Mouse (Mus musculus) embryonic facial prominence, embryonic 12.5 days (tissue): ENCODE measurements at regions not wholly inside any gene's neighbourhood (a gene's known extent, or its start where the extent isn't known, plus 50 kb on each side); places are given as distances from the start of the nearest gene placed in this dataset.

Source experiments
- ATAC-seq: fragments of 200-750 bp; cut with Nextera tagmentation; 2 replicates; pipeline ENCODE4 v1.8.0; 2017; ENCODE audit not compliant: insufficient number of reproducible peaks, insufficient read depth, low FRiP score, low TSS enrichment
- H3K27ac ChIP-seq: fragments of 300-500 bp; sonication (generic); 2 replicates; pipeline ENCODE4 v1.5.1; 2016; ENCODE audit warnings: mild to moderate bottlenecking
- H3K27me3 ChIP-seq: fragments of 300-500 bp; sonication (generic); 2 replicates; pipeline ENCODE4 v1.6.1; 2016; ENCODE audit warnings: mild to moderate bottlenecking, moderate library complexity
- H3K36me3 ChIP-seq: fragments of 300-500 bp; sonication (generic); 2 replicates; pipeline ENCODE4 v1.6.1; 2016; ENCODE audit warnings: mild to moderate bottlenecking
- H3K4me1 ChIP-seq: fragments of 300-500 bp; sonication (generic); 2 replicates; pipeline ENCODE4 v1.6.1; 2016
- H3K4me2 ChIP-seq: fragments of 300-500 bp; sonication (generic); replicated peaks from 2 replicates; pipeline ENCODE4 v1.6.1; 2016; ENCODE audit warnings: mild to moderate bottlenecking, moderate library complexity
- H3K4me3 ChIP-seq: fragments of 300-500 bp; sonication (generic); 2 replicates; pipeline ENCODE4 v1.5.1; 2016; ENCODE audit warnings: mild to moderate bottlenecking
- H3K9ac ChIP-seq: fragments of 300-500 bp; sonication (generic); 2 replicates; pipeline ENCODE4 v1.6.1; 2016; ENCODE audit warnings: mild to moderate bottlenecking, moderate library complexity
- H3K9me3 ChIP-seq: fragments of 300-500 bp; sonication (generic); 2 replicates; pipeline ENCODE4 v1.6.1; 2016; ENCODE audit warnings: mild to moderate bottlenecking, moderate library complexity
- WGBS: fragments of 180-500 bp; shearing (Covaris S2); methylation state at CpG from one replicate; pipeline ENCODE4 v1.1.7; 2016; 5-methylcytosine and 5-hydroxymethylcytosine counted together

DNA sequence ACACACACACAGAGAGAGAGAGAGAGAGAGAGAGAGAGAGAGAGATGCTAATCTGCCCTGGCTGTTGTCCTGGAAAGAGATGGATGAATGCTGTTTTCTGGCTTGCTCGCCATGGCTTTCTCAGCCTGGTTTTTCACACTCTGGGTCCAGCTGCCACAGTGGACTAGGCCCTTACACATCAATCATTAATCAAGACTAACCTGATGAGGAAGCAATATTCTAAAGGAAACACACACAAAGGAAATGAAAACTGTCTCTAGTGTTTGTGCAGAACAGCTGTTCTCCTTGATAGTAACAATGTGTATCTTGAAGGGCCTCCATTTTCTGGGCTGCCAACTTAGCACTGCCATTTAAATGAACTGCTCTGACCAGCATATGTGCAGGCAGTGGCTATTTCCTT, 248.9 kb upstream of the Gadl1 start:
- H3K4me1 ChIP-seq, result no peaks in the 10 kb centered on the region
- no peak for ATAC-seq
- H3K36me3 ChIP-seq, result no peaks in the 10 kb centered on the region
- 93% methylated on average over 1 of the region's 1 CpGs for WGBS
- H3K27ac ChIP-seq, result no peak overlapping the region
- no peaks in the 10 kb centered on the region for H3K9me3 ChIP-seq
- H3K4me3 ChIP-seq, result no peak overlapping the region
- H3K9ac ChIP-seq, result no peak overlapping the region
- H3K4me2 ChIP-seq, result no peak overlapping the region
- H3K27me3 ChIP-seq, result no peaks in the 10 kb centered on the region

DNA sequence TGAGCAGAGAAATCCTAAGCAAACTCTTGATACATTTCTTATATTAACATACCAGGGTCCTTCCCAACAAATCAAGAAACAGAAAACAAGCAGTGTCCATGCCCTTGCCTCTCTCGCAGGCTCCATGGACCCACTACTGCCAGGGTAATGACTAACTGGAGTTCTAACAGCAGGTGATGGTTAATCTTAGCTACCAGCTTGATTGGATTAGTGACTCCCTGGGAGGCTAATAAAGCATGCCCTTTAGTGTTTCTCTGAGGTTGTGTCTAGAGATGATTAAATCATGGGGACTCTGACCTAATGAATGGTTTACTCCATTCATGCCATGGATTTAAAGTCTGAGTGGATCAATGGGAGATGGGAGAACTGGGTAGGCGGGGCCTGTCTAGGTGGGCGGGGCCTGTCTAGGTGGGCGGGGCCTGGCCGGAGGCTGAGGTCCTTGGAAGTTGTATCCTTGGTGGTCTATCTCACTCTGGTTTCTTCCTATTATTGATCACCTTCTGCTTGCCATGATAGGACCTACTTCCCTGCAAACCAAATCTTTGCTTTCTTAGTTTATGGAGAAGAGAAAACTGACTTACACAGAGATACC, 247.3 kb upstream of the Gadl1 start:
- H3K4me1 ChIP-seq, result no peaks in the 10 kb centered on the region
- H3K9me3 ChIP-seq, result no peaks in the 10 kb centered on the region
- 54% methylated on average over 5 of the region's 5 CpGs for WGBS
- H3K4me3 ChIP-seq, result no peak overlapping the region
- H3K4me2 ChIP-seq, result no peak overlapping the region
- no peaks in the 10 kb centered on the region for H3K36me3 ChIP-seq
- no peak for ATAC-seq
- no peak overlapping the region for H3K27ac ChIP-seq
- no peaks in the 10 kb centered on the region for H3K27me3 ChIP-seq
- H3K9ac ChIP-seq, result no peak overlapping the region

- no peak for ATAC-seq
- no peak overlapping the region for H3K4me3 ChIP-seq
- WGBS, result 54% methylated on average over 5 of the region's 5 CpGs
- no peak overlapping the region for H3K4me2 ChIP-seq
- no peak overlapping the region for H3K27ac ChIP-seq
- no peaks in the 10 kb centered on the region for H3K9me3 ChIP-seq
- no peak overlapping the region for H3K9ac ChIP-seq
- H3K27me3 ChIP-seq, result no peaks in the 10 kb centered on the region
- H3K4me1 ChIP-seq, result no peaks in the 10 kb centered on the region
- no peaks in the 10 kb centered on the region for H3K36me3 ChIP-seq
These were observed 243.8 kb upstream of the Gadl1 start for GRCm38 (mm10) chr9:115665337-115666004.

DNA sequence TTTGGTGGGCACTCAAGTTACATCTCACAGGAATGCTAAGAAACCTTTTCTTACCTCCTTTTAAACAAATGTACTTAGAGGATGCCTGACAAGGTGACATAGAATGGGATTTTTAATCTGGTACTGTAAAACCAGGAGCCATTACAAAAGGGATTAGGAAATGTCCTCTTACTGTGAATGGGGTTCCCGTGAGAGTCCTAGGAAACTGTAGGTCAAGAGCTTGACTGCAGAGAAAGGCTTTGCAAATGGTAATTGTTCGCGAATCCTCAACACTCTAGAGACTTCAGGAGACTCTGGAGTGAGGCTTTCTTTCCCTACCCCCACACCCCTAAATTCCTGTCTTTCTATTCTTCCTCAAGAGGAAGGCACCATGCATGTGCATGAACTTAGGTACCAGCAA, 242.7 kb upstream of the Gadl1 start:
- no peak overlapping the region for H3K27ac ChIP-seq
- no peak for ATAC-seq
- 66% methylated on average over 3 of the region's 3 CpGs for WGBS
- no peaks in the 10 kb centered on the region for H3K27me3 ChIP-seq
- H3K36me3 ChIP-seq, result no peaks in the 10 kb centered on the region
- no peak overlapping the region for H3K9ac ChIP-seq
- no peaks in the 10 kb centered on the region for H3K4me1 ChIP-seq
- H3K4me3 ChIP-seq, result no peak overlapping the region
- H3K9me3 ChIP-seq, result no peaks in the 10 kb centered on the region
- no peak overlapping the region for H3K4me2 ChIP-seq

DNA sequence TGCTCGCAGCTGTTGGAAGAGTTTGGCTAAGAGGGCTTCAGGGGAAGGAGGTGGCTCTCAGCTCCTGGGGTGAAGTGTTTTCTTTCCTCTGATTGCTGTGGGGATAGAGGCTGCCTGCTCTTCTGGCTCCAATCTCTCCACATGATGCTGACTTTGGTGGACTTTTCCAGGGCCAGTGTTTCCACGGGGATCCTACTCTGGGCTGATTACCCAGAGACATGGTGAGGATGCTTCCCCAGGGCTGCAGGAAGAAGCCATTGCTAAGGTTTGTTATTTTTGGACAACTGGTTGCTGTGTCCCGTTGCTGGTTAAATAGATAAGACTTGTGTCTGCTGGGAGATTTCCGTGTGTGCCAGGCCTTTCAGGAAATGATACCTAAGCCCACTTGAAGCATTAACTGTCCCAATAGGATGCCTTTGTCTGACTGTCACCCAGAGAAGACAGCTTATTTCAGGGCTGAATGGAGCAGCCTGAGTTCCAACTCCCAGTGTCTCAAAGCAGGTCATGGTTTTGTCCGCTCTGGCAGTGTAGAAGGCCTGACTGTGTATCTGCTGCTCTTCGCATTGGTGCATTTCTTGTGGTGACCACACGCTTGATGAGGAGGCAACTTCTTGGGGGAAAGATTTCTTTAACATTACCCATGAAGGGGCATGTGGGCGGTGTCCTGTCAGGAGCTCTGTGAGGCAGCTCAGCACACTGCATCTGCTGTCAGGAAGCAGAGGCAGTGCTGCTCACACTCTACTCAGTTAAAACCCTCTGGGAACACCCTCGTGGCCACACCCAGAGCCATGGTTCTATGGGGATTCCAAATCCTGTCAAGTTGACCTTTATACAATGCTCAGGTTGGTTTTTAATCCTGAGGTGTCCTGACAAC, 228.3 kb upstream of the Gadl1 start:
- H3K4me3 ChIP-seq, result no peak overlapping the region
- H3K27me3 ChIP-seq, result no peaks in the 10 kb centered on the region
- no peak overlapping the region for H3K9ac ChIP-seq
- no peaks in the 10 kb centered on the region for H3K36me3 ChIP-seq
- 0 out of 2 replicates have a peak, but pooled peaks cover 4% of the 10 kb centered on the region for H3K9me3 ChIP-seq
- H3K4me2 ChIP-seq, result no peak overlapping the region
- 67% methylated on average over 9 of the region's 9 CpGs for WGBS
- no peaks in the 10 kb centered on the region for H3K4me1 ChIP-seq
- no peak for ATAC-seq
- H3K27ac ChIP-seq, result no peak overlapping the region

DNA sequence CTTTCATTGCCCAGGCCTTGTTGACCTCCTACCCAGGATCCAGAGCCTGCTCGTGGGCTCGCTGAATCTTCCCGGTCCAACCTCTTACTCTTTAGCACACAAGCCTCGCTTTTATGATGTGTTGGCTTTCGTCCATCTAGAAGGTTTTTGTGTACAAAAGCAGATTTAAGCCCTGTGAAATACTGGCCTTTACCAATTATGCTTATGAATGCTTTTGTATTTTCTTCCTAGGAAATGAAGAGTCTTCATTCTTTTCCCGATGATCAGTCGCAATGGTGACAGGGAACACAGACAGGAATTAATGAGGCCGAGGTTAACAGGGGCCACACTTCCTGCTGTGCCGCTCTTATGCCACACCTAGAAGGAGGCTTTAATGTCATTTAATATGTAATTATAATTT, 227.4 kb upstream of the Gadl1 start:
- Histone ChIP-seq H3K9me3 (0 out of 2 replicates have a peak, but pooled peaks cover 4% of the 10 kb centered on the region), H3K4me2 (no peak overlapping the region), H3K27me3 (no peaks in the 10 kb centered on the region), H3K9ac (no peak overlapping the region), H3K27ac (no peak overlapping the region), H3K36me3 (no peaks in the 10 kb centered on the region), H3K4me3 (no peak overlapping the region), H3K4me1 (no peaks in the 10 kb centered on the region)
- 76% methylated on average over 9 of the region's 9 CpGs for WGBS
- ATAC-seq, result no peak

DNA sequence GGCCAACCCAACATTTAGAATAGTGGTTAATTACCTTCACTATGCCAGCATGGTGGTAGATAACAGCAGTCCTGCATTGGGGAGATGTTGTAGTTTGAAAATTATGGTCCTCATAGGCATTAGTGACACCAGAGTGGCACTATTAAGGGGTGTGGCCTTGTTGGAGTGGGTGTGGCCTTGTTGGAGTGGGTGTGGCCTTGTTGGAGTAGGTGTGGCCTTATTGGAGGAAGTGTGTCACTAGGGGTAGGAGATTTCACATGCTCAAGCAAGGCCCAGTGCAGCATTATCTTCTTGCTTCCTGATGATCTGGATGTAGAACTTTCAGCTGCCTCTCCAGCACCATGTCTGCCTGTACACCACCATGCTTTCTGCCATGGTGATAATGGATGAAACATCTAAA, 225.3 kb upstream of the Gadl1 start:
- no peak overlapping the region for H3K4me3 ChIP-seq
- H3K27ac ChIP-seq, result no peak overlapping the region
- H3K4me1 ChIP-seq, result no peaks in the 10 kb centered on the region
- no peak overlapping the region for H3K9ac ChIP-seq
- no peak overlapping the region for H3K4me2 ChIP-seq
- ATAC-seq, result no peak
- H3K36me3 ChIP-seq, result no peaks in the 10 kb centered on the region
- no peaks in the 10 kb centered on the region for H3K9me3 ChIP-seq
- no peaks in the 10 kb centered on the region for H3K27me3 ChIP-seq

GRCm38 (mm10) chr9:115686605-115687004, 222.7 kb upstream of the Gadl1 start:
- Histone ChIP-seq H3K4me1 (no peaks in the 10 kb centered on the region), H3K27me3 (no peaks in the 10 kb centered on the region), H3K4me3 (no peak overlapping the region), H3K27ac (no peak overlapping the region), H3K9me3 (no peaks in the 10 kb centered on the region), H3K36me3 (no peaks in the 10 kb centered on the region), H3K4me2 (no peak overlapping the region), H3K9ac (no peak overlapping the region)
- ATAC-seq, result no peak
- WGBS, result 78% methylated on average over 5 of the region's 5 CpGs

- Histone ChIP-seq H3K4me3 (no peak overlapping the region), H3K4me1 (no peaks in the 10 kb centered on the region), H3K4me2 (no peak overlapping the region), H3K9ac (no peak overlapping the region), H3K27me3 (no peaks in the 10 kb centered on the region), H3K9me3 (no peaks in the 10 kb centered on the region), H3K36me3 (no peaks in the 10 kb centered on the region), H3K27ac (no peak overlapping the region)
- ATAC-seq, result no peak
- WGBS, result 62% methylated on average over 2 of the region's 2 CpGs
These were observed 216.4 kb upstream of the Gadl1 start for GRCm38 (mm10) chr9:115692837-115693236.

DNA sequence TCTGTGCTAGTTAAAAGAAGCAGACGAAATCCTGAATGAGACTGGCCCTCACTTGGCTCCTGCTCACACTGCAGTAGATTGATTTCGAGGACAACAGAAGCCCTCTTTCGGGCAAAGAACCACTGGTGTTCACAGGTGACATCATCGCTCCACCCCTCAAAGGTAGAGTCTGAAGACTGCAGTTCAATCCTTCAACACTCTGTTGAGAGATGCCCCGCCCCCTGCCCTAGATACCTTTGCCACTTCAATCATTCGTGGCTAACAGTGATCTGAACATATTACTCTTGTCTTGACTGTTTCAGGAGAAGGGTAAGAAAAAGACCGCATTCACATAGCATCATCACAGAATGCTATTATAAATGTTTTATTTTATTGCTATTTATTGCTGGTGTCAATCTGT, 205.5 kb upstream of the Gadl1 start:
- peaks cover 4% of the 10 kb centered on the region; the same call in 1 of the 2 replicates for H3K4me1 ChIP-seq
- WGBS, result 89% methylated on average over 7 of the region's 7 CpGs
- no peaks in the 10 kb centered on the region for H3K27me3 ChIP-seq
- H3K4me2 ChIP-seq, result no peak overlapping the region
- ATAC-seq, result no peak
- no peak overlapping the region for H3K4me3 ChIP-seq
- H3K9me3 ChIP-seq, result no peaks in the 10 kb centered on the region
- no peak overlapping the region for H3K9ac ChIP-seq
- H3K36me3 ChIP-seq, result no peaks in the 10 kb centered on the region
- no peak overlapping the region for H3K27ac ChIP-seq

DNA sequence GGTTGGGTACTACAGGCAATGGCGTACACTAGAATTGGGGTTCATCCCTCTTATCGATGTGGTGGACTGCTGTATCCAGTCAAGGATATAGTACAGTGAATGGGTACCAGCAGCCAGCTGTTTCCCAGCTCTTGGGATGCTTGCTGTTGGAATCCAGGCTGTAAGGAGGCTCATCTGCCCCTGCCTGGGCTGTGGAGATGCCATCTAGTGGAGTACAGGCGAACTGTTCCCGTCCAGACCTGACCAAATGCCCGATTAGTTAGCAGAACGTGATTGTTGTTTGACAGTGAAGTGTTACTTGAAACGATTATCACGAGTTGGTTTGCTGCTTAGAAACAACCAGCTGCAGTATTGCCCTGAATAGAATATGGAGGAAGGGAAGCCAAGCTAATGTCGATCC, 205.0 kb upstream of the Gadl1 start:
- Histone ChIP-seq H3K9ac (no peak overlapping the region), H3K4me3 (no peak overlapping the region), H3K9me3 (no peaks in the 10 kb centered on the region), H3K4me1 (peaks cover 4% of the 10 kb centered on the region; the same call in 1 of the 2 replicates), H3K4me2 (no peak overlapping the region), H3K36me3 (no peaks in the 10 kb centered on the region), H3K27me3 (no peaks in the 10 kb centered on the region), H3K27ac (no peak overlapping the region)
- ATAC-seq, result no peak
- 45% methylated on average over 9 of the region's 9 CpGs for WGBS

DNA sequence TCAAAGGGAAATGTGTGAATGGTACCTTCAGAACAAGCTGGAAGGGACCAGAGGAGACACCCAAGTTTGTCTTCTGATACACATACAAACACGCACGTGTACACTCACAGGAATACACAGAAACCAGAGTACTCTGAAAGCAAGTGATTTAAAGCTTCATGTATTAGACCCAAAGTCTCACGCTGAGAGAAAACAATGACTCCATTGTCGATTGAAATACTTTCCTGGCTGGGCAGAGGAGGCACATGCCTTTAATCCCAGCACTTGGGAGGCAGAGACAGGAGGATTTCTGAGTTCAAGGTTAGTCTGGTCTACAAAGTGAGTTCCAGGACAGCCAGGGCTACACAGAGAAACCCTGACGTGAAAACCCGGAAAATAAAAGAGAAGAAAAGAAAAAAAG, 203.5 kb upstream of the Gadl1 start:
- H3K4me1 ChIP-seq, result peaks cover 4% of the 10 kb centered on the region; the same call in 1 of the 2 replicates
- H3K9me3 ChIP-seq, result no peaks in the 10 kb centered on the region
- ATAC-seq, result no peak
- H3K27ac ChIP-seq, result no peak overlapping the region
- no peaks in the 10 kb centered on the region for H3K27me3 ChIP-seq
- no peak overlapping the region for H3K4me3 ChIP-seq
- no peak overlapping the region for H3K4me2 ChIP-seq
- no peak overlapping the region for H3K9ac ChIP-seq
- 86% methylated on average over 6 of the region's 6 CpGs for WGBS
- no peaks in the 10 kb centered on the region for H3K36me3 ChIP-seq
